Mouse (Mus musculus) intestine, postnatal 0 days (tissue): Measurements from ENCODE around the gene Tbx4. TPM values are rescaled to one million over a fixed set of nuclear protein-coding genes. Genes with fewer than 3 reads are reported as not detected.

Source experiments
- ATAC-seq: fragments of 200-750 bp; cut with Nextera tagmentation; 2 replicates; pipeline ENCODE4 v1.8.0; 2017; ENCODE audit warnings: mild to moderate bottlenecking, moderate TSS enrichment, moderate library complexity
- H3K27ac ChIP-seq: fragments of 300-500 bp; sonication (generic); 2 replicates; pipeline ENCODE4 v1.5.1; 2014; ENCODE audit warnings: mild to moderate bottlenecking, low read depth, low read length, moderate library complexity
- H3K27me3 ChIP-seq: fragments of 300-500 bp; sonication (generic); replicated peaks from 2 replicates; pipeline ENCODE4 v1.6.1; 2014; ENCODE audit warnings: low read length, mixed read lengths; ENCODE audit not compliant: control insufficient read depth, insufficient read depth
- H3K36me3 ChIP-seq: fragments of 300-500 bp; sonication (generic); 2 replicates; pipeline ENCODE4 v1.6.1; 2014; ENCODE audit warnings: mild to moderate bottlenecking, moderate library complexity; ENCODE audit not compliant: control insufficient read depth, insufficient read depth
- H3K4me1 ChIP-seq: fragments of 300-500 bp; sonication (generic); replicated peaks from 2 replicates; pipeline ENCODE4 v1.6.1; 2014; ENCODE audit warnings: antibody characterized with exemption, low read length, mixed read lengths; ENCODE audit not compliant: control insufficient read depth, insufficient read depth
- H3K4me2 ChIP-seq: fragments of 300-500 bp; sonication (generic); replicated peaks from 2 replicates; pipeline ENCODE4 v1.6.1; 2014; ENCODE audit warnings: low read depth, mild to moderate bottlenecking, moderate library complexity
- H3K4me3 ChIP-seq: fragments of 300-500 bp; sonication (generic); 2 replicates; pipeline ENCODE4 v1.5.1; 2014; ENCODE audit warnings: low read depth, low read length
- H3K9ac ChIP-seq: fragments of 300-500 bp; sonication (generic); 2 replicates; pipeline ENCODE4 v1.6.1; 2014; ENCODE audit warnings: mild to moderate bottlenecking, low read depth, low read length
- H3K9me3 ChIP-seq: fragments of 300-500 bp; sonication (generic); 2 replicates; pipeline ENCODE4 v1.6.1; 2016; ENCODE audit warnings: mixed run types; ENCODE audit not compliant: control insufficient read depth
- CTCF ChIP-seq: sonication (generic); IDR thresholded peaks from 2 replicates; pipeline ENCODE4 v1.5.1; 2016; ENCODE audit warnings: low read depth, mild to moderate bottlenecking, control low read depth, antibody characterized with exemption, moderate library complexity
- WGBS: fragments of 180-500 bp; shearing (Covaris S2); extraction: QIAGEN DNeasy Blood & Tissue Kit; methylation state at CpG from one replicate; pipeline ENCODE4 v1.1.7; 2014; 5-methylcytosine and 5-hydroxymethylcytosine counted together
- polyA plus RNA-seq: library from polyadenylated mRNA; unstranded; fragments of >200 nt; fragmentation: Nextera tagmentation; extraction: Ambion mirVana; gene quantifications from 2 replicates; pipeline ENCODE4 v1.2.1, GENCODE M21; 2015

Tbx4 gene
- polyA plus RNA-seq, 1 experiment from 2014 or later: not detected

- WGBS: 85% methylated on average over 7 of the region's 7 CpGs
These were observed 27.3 kb downstream of the Tbx4 start for GRCm38 (mm10) chr11:85913506-85913905.

DNA sequence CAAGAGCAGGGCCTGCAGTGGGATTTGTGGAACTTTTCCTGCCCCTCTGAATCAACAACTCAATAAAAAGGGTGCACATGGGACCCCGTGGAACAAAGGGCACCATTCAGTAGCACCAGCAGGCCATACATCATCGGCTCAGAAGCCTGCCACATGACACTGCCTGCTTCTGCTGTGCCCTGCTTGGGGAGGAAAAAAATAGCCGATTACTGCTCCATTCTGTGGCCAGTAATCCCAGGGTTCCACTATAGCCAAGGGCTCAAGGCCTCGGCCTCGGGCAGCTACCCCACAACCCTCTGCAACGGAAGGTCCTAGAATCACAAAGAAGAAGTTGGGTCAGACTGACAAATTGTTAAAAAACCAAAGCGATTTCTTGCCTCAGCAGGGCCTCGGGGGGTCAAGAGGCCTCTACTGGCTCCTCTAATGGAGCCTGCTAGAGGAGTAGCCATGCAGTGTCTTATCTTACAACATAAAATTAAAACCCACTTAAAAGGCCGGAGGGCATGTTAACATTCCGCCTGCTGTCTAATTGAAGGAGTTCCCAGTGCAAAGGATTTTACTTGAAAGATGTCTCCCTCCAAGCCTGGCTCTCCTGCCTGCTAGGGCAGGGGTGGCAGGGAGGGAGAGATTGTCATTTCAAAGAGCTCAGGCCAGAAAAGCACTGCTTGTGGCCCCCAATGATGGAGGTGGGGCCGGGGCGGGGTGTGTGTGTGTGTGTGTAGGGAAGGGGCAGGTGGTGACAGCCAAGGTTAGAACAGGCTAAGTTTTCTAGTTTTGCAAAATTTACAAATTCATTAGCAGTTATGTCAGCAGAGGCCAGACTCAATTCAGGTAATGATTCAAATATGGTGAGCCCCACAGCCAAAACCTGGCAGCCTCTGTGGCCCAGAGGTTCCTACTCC is 31.1 kb downstream of the Tbx4 start:
- no peak overlapping the region for H3K4me2 ChIP-seq
- peaks cover 3% of the 10 kb centered on the region; the same call in 1 of the 2 replicates for H3K27me3 ChIP-seq
- H3K9ac ChIP-seq: no peak overlapping the region
- no peaks in the 10 kb centered on the region for H3K4me1 ChIP-seq
- no peak overlapping the region for H3K27ac ChIP-seq
- H3K4me3 ChIP-seq: no peak overlapping the region
- 56% methylated on average over 12 of the region's 12 CpGs for WGBS
- H3K9me3 ChIP-seq: no peaks in the 10 kb centered on the region
- H3K36me3 ChIP-seq: no peaks in the 10 kb centered on the region
- no peak for TF ChIP-seq CTCF
- no peak for ATAC-seq

More at GRCm38 (mm10) chr11:85913506-85913905, 27.3 kb downstream of the Tbx4 start:
- Histone ChIP-seq H3K9me3 (no peaks in the 10 kb centered on the region), H3K27me3 (peaks cover 3% of the 10 kb centered on the region; the same call in 1 of the 2 replicates), H3K9ac (no peak overlapping the region), H3K4me3 (no peak overlapping the region), H3K4me2 (no peak overlapping the region), H3K27ac (no peak overlapping the region), H3K4me1 (no peaks in the 10 kb centered on the region), H3K36me3 (no peaks in the 10 kb centered on the region)
- TF ChIP-seq CTCF: no peak
- ATAC-seq: no peak

DNA sequence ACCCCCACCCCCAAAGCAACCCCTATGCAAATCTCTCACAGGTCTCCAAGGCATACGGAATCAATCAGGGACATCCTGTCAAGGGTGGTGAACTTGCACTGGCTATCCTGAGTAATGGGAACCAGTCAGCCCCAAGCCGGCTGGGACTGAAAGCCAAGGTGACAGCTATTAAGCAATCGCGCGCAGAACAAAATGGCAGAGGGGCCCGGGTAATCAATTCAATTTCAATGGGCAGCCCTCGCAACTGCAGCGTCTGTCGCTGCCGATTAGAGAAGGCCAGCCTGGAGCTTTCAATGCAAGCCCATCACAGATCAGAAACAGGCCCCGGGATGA is 31.7 kb downstream of the Tbx4 start:
- no peaks in the 10 kb centered on the region for H3K4me1 ChIP-seq
- peaks cover 5% of the 10 kb centered on the region; the same call in 1 of the 2 replicates for H3K27me3 ChIP-seq
- no peak for TF ChIP-seq CTCF
- H3K27ac ChIP-seq: no peak overlapping the region
- 45% methylated on average over 11 of the region's 11 CpGs for WGBS
- H3K36me3 ChIP-seq: no peaks in the 10 kb centered on the region
- H3K4me3 ChIP-seq: no peak overlapping the region
- H3K9me3 ChIP-seq: no peaks in the 10 kb centered on the region
- no peak overlapping the region for H3K4me2 ChIP-seq
- no peak overlapping the region for H3K9ac ChIP-seq
- ATAC-seq: no peak

DNA sequence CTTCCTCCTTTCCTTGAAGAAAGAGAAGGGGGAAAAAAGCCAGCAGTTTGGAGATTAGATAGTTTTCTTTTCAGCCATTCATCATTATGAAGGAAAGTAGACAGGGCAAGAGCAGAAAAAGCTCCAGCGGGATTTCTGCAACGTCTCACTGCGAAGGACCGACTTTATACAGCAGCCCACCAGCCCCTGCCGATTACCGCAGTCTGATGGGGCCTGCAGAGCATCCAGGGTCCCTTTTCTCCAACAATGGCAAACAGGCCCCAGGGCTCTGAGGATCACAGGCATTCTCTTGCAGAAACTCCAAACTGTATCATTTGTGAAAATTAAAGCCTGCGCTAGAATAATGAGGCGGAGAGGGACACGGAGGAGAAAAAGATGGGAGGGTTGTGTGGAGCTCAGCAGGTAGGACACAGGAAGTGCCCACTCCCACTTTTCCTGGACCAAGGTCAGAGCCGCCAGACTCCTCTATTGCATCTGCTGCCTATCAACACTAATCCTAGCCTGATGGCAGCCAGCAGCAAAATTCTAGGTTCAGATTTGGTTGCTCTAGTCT is 32.2 kb downstream of the Tbx4 start:
- Histone ChIP-seq H3K9ac (no peak overlapping the region), H3K36me3 (no peaks in the 10 kb centered on the region), H3K9me3 (no peaks in the 10 kb centered on the region), H3K4me1 (no peaks in the 10 kb centered on the region), H3K27ac (no peak overlapping the region), H3K4me2 (no peak overlapping the region), H3K4me3 (no peak overlapping the region), H3K27me3 (peaks cover 9% of the 10 kb centered on the region; the same call in 1 of the 2 replicates)
- no peak for ATAC-seq
- no peak for TF ChIP-seq CTCF
- WGBS: 54% methylated on average over 10 of the region's 10 CpGs

DNA sequence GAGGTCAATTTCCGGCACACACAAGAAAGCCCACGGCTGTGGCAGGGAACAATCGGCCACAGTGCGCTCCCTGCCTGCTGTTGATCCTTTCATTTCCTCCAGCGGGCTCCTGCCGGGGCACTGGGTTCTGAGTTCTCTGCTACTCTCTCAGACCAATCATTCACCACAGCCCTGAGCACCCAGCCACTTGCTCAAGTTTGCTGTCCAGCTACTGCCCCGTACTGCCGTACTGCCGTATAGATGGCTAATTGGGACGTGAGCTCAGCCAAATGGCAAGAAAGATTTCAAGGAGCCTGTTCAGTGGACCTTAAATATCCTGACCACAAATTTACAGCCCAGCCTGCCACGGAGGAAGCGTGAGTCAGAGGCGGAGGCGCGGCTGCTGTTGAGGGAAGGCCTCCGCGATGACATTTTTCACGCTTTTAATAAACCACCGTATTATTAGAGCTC is 39.1 kb downstream of the Tbx4 start:
- Histone ChIP-seq H3K4me2 (peak overlapping the region; percentile 47), H3K9ac (no peak overlapping the region), H3K27me3 (peaks cover 43% of the 10 kb centered on the region), H3K4me3 (peak overlapping the region; percentile 24), H3K27ac (no peak overlapping the region), H3K4me1 (no peaks in the 10 kb centered on the region), H3K9me3 (no peaks in the 10 kb centered on the region), H3K36me3 (no peaks in the 10 kb centered on the region)
- no peak for TF ChIP-seq CTCF
- ATAC-seq: no peak
- 11% methylated on average over 19 of the region's 19 CpGs for WGBS

DNA sequence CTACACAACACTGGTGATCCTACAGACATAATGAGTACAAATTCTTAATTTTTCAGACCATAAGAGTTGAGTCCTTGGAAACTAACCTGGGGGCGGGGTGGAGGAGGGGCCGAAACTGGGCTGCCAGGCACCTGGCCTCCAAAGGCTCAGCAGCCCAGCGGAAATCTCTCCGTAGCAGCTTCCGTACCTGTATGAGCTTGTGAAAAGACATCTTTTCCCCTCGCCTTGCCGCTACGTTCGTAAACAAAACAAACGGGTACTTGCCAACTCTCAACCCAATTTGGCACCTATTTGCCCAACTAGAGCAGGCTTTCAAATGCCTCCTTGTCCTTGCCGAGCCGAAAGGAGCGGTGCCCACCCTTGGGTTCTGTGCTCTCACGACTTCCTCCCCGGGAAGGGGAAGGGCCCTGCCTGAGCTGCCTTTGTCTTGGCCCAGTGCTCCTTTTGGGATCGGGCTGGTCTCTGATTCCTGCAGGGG is 40.1 kb downstream of the Tbx4 start:
- no peak overlapping the region for H3K9ac ChIP-seq
- no peak overlapping the region for H3K4me3 ChIP-seq
- no peak for ATAC-seq

More for the DNA sequence above, 40.1 kb downstream of the Tbx4 start:
- WGBS: 12% methylated on average over 16 of the region's 16 CpGs
- no peak for TF ChIP-seq CTCF
- peak overlapping the region; percentile 37 for H3K4me2 ChIP-seq
- H3K27ac ChIP-seq: no peak overlapping the region
- no peaks in the 10 kb centered on the region for H3K36me3 ChIP-seq
- no peaks in the 10 kb centered on the region for H3K9me3 ChIP-seq
- no peaks in the 10 kb centered on the region for H3K4me1 ChIP-seq
- H3K27me3 ChIP-seq: peaks cover 43% of the 10 kb centered on the region
